Mouse (Mus musculus) frontal cortex, postnatal 10 days (tissue): Measurements from ENCODE around the gene Dnal4.
"Not testable (repeated sequence)": the region's sequence is repeated elsewhere in the genome, so short reads cannot be mapped to it uniquely, and the experiment has no call there.

ENCODE experiments used
- DNase-seq, 2 experiments: peaks; one replicate each; pipeline ENCODE4 v3.0.0; 2022; ENCODE audit warnings: low spot score in 2 of 2, mixed read lengths in 1 of 2

Dnal4 gene

DNA sequence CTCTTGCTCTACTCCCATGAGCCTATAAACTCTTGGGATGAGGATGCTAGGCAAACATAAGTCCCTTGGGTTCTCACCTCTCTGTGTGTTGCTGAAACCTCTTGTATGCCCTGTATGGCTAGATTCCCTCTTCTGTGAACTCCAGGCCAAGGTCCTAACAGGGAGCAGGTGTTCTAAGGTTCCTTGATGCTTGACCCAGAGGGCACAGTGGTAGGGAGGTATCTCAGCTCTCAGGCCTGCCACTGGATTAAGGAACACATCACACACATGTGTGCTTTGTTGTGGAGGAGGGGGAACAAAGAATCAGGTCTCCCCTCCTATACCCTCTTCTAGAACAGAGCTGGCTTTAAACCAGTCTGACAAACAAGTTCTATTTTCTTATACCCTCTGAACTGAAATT lies at the start of gene Dnal4:
TSS of gene Dnal4 (minus strand) at position 101 of the 400 bp plus-strand sequence.
- no peak for DNase-seq

DNA sequence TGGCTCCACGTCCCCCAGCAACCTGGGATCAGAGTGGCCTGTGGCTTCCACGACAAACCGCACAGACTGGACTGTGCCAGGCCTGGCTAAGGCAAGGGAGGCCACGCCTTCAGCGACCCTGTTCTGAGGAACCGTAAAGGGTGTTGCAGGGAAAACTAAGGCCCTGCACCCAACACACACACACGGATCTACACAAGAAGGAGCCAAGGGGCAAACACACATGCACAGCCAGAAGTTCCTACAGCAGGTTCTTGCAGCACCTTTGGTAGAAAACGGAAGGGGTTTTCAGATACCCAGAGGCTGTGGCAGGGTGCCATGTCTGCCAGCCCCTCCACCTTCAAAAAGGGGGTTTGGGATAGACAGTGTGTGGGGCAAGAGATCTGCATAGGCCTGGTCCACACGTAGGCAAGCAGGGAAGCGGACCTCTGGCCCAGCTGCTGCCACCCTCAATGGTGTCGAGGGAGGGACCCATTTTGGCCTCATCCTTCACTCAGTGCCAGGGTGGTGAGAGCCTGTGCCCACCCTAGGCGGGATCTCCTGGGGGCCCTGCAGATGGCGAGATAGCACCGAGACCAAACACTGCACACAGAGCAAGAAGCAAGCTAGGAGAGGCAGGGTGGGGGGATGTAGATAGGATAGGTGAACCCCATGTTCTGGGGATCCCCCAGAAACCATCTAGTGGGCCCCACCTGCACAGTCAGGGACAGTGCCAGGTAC lies 49.6 kb upstream of the Dnal4 start:
- no peak for DNase-seq

DNA sequence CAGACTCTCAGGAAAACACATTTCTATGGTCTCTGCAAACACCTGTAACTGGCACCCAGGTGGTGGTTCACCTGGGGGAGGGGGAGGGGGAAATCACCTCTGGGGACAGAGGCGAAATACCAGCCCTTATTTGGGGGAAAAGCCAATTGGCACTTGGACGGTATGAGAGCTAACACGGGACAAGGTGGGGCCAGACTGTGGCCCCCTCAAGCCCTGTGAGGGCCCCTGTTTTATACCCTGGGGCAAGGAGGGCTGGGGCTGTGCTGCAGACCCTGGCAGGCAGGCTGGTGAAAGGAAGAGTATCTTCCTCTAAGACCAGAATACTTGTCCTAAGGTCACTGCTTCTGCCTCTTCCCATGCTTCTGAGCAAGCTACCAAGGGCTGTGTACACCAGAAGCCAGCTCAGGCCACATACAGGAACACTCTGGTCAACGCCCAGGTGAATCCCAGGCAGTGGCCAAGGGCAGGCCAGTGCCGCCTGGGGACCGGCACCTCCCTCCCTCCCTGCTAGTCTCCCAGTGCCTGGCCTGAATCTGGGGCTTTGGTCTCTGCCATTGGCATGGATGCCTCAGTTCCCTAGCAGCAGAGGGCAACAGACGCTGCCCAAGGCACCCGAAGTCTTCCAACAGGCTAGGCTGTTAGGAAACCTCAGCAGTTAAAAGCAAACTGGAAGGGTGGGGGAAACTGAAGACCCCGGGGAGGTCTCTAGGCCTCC lies 48.7 kb upstream of the Dnal4 start:
- DNase-seq: no peak

DNA sequence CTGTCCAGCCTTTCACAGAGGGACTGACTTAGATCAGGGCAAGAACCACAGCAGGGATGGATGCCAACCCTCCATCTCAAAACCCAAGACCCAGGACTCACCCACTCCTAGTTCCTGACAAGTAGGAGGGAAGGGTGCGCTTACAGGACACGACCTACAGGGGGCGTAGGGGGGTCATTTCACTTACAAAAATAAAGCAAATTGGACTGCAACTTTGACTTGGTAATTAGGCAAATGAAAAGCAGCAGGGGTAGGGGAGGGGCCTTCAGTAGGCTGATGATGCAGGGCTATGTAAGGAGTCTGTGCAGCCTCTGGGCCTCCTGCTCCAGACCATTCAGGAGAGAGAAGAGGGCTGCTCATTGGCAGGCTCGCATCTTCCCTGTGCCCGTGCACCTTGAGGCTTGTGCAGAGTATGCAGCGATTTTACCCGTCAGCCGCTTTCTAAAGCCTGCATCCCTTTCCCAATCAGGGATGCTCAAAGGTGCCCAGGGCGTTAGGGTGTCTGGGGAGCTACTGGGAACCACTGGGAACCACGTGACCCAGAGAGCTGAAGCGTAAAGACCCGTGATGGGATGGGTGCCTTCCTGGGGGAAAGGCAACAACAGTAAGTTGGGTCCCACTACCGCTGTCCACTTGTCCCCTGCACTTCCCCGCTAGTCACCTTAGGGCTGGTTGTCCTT lies 47.6 kb upstream of the Dnal4 start:
- peak in 1 of 2 experiments; percentile 36 for DNase-seq

DNA sequence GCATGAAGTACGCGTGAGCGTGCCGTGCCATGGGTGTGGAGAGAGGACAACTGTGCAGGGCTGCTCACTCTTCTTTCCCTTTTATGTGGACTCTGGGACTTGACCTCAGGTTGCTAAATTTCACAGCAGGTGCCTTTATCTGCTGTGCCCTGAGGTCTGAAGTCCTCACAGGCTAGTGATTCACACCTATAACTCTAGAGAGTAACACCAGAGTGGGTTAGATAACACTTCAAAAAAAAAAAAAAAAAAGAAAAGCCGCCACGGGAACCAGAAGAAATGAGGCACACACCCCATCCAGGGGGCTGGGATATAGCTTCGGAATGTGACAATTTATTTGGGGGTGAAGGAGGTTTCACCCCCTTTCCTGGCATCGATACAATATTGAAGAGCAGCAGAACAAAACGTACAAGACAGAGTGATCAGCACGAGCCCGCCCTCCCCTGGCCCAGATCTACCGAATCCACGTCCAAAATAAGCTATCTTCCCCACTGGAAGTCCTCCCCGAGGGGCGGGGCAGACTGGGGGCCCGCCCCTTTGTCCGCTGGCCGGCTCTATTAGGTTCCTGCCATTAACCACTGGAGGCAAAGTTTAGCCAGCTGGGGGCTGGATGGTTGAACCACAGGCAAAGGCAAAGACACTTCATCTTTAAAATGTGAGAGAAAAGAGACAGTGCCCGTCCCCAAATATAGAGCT lies 46.1 kb upstream of the Dnal4 start:
- DNase-seq: no peak

DNA sequence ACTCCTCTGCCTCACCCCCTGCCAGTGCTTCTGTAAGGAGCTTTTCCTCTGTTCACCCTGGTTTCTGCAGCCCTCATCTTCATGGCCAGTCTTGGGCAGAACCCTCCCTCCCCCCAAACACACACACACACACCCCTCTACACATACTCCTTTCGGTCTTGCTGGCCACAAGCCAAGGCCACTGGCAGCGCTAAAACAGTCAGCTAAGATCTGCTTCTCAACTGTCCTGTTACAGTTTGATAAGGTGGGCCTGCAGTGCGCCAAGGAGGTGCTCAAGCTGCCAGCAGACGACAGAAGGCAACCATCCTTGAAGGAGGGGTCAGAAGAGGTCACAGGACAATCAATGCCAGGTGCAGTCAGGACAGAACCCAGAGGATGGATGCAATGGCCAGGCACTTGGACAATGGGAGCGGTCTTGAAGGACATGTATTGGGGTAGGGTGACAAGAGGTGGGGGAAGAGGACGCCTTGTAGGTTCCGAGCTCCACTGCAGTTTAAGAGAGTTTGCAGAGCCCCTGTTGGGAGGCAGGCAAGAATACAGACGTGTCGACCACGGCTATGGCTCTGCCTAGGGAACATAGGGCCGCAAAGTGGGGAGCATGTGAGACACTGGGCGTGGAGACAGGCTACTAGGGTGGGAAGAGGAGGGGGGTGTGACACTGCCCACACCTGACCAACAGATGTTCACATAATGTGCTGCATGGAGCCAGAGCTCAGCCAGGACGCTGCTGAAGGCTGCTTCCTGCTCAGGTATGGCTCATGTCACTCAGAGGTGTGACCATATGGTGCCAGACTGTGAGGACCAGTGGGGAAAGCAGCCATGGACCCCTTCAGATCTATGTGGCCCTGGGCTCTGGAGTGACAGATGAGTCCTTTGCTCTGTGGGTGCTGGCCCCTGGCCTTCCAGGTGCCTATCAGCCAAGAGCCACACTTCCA lies 44.9 kb upstream of the Dnal4 start:
- DNase-seq: no peak

DNA sequence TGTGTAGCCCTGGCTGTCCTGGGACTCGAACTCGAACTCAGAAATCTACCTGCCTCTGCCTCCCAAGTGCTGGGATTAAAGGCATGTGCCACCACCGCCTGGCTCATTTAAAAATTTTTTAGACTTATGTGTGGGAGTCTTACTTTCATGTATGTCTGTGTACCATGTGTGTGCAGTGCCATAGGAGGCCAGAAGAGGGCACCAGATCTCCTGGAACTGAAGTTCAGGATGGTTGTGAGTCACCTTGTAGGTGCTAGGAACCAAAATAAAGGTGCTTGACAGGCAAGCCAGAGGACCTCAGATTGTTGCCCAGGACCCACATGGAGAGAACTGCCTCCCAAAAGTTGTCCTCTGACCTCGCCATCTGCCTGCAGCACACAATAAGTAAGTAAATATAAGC lies 40.7 kb upstream of the Dnal4 start:
- DNase-seq: no peak

DNA sequence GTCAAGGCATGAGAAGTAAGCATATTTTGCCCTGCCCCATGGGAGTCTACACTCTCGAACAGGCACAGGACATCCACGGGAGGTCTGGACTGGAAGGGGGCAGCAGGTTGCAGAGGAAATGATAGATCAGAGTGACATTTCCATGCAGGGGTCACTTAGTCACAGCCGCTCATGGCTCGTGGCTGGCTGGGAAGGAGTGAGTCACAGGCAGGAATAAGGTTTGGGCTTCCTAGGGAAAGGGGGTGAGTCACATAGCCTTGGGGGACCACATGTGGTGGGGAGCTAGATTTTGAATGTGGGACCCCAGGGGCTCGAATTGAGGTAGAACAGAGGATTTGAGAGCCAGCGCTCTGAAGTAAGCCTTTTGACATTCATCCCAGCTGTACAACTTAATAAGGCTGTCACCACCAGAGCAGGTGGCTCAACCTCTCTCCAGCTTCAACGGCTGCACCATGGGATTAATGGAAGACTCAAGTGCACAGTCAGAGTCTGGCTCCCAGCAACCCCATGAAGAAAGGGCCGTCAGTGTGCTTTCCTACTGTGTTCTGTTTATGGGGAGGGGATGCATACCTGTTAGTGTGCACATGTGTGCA lies 36.1 kb upstream of the Dnal4 start:
- no peak for DNase-seq

DNA sequence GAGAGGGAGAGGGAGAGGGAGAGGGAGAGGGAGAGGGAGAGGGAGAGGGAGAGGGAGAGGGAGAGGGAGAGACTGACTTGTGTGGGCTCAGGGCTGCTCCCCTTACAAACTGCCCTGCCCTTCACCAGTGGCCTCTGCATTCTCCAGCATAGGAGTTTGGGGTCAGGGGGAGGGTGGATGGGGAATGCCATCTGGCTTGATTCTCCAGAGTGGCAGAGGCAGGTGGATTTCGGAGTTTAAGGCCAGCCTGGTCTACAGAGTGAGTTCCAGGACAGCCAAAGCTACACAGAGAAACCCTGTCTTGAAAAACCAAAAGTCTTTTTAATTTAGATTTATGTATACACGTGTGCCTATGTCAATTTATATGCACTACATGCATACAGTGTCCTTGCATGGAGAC lies 35.2 kb upstream of the Dnal4 start:
- not testable (repeated sequence) for DNase-seq

DNA sequence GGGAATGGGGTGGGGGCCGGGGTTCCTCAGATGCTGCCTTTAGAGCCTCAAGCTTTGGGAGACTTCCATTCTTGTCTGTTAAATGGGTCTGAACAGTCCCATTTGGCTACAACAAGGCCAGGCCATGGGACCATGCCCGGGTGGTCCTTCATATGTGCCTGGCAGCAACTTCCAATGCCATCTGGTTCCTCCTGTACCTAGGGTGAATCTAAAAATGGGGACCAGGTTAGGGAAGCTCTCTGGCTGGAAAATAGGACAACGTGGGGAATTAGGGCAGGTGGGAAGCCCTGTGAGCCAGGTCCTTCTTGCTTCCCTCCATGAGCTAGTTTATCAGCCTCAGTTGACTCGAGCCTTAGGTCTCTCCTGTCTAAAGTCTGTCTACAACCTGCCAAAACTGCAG lies 33.3 kb upstream of the Dnal4 start:
- no peak for DNase-seq

DNA sequence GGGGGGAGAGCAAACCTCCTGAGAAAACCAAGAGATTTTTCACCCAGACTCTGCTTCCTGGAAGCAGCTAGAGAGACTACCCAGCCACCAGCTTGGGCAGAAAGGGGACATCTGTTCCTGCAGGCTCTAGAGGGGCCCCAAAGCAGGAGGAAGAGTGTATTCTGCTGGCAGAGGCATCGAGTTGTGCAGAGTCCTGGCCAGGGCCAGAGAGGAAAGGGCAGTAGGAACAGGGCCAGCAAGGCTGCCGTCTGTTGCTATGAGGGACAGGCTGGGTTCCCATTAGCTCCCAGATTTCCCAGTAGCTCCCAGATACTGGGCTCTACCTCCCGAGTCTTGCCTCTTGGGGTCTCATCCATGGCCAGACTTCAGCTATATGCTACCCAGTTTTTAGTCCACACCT lies 32.4 kb upstream of the Dnal4 start:
- no peak for DNase-seq

DNA sequence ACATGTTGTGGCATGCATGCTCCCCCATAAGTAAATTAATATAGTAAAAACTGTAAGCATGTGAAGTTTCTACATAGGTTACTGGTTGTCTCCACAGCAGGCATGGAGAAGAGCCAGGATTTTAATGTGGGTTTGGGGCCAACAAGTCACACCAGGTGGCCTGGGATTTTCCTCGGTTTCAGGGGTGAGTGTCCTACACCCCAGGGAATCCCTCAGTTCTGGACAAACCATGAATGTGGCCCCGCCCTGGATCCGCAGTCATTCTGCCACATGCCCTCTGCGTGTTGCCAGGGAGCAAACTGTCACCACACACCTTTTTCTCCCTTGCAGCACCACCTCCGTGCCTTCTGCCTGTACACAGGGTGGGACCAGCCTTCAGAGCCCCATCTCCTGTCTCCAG lies 31.0 kb upstream of the Dnal4 start:
- DNase-seq: no peak

DNA sequence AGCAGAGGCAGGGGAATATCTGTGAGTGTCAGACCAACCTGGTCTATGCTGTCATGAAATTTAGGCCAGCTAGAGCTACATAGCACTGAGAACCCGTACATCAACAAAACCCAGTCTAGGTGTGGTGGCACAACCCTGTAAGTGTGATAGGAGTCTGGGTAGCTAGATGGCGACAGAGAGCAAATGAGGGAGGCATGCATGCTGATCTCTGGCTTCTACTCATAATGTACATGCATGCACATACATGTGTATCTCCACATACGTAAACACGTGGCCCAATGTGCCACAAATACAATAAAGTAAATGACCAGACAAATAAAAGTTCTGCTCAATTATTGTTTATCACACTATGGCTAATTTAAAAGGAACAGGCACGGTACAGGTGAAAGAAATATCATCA lies 30.5 kb upstream of the Dnal4 start:
- no peak for DNase-seq

DNA sequence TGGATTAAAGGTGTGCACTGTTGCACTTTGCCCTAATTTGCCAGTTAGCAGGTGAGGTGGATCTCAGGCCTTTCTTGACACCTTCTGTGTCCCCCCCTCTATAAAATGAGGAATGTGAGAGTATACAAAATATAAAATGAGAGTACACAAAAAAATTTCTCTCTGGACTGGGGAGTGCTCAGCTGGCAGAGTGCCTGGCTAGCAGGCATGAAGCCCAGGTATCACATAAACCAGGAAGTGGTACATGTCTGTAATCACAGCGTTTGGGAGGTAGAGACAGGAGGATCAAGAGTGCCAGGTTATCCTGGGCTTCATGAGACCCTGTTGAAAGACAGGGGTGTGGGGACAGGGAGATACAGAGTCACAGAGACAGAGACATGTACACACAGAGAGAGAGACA lies 29.4 kb upstream of the Dnal4 start:
- no peak for DNase-seq

DNA sequence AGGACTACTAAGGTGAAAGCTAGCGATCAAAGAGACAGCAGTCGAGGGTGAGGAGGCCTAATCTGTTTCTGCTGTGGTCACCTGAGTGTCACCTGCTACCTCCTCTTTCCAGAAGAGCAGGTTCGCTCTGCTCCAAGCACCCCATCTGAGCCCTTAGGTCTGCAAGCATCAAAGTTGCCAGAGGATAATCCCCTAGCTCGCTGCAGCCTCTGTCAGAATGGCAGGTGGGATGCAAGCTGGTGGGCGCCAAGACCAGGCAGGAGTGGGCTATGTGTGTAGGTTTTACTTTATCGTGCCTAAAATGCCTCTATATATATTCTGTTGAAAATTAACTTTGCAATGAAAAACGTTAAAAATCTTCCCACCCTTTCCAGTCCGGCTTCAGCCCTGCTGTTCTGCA lies 27.6 kb upstream of the Dnal4 start:
- no peak for DNase-seq

DNA sequence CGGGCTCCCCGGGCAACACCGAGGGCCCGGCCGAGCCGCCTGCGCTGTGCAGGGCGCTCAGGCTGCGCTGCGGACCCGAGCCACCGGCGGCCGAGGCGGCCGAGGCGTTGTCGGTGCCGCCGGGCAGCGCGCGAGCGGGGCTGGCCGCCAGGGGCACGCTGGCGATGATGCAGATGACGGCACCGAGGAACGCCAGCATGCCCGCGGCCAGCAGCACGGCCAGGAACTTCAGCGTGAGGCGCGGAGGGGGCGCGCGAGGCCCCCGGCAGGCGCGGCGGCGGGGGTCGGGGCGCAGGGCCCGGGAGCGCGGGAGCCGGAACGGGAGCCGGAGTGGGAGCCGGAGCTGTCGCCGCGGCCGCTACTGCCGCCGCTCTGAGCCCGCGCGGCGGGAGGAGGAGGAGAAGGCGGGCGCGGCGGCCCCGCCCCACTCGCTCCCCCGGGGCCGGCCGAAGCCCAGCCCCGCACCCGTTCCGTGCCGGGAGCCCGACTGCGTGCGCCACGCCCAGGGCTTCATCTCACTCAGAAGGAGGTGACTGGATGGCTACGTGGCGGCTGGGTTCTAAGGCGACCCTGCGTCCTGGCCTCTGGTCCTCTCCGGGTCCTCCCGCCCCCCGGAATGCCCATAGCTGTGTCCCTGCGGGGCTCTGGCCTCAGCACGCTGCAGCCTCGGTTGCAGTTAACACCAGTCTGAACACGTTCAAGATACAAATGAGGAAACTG lies 26.9 kb upstream of the Dnal4 start, which contains the start of gene Nptxr:
TSS of gene Nptxr (minus strand) at position 415 of the 720 bp plus-strand sequence.
- peak in 1 of 2 experiments; percentile 67 for DNase-seq

DNA sequence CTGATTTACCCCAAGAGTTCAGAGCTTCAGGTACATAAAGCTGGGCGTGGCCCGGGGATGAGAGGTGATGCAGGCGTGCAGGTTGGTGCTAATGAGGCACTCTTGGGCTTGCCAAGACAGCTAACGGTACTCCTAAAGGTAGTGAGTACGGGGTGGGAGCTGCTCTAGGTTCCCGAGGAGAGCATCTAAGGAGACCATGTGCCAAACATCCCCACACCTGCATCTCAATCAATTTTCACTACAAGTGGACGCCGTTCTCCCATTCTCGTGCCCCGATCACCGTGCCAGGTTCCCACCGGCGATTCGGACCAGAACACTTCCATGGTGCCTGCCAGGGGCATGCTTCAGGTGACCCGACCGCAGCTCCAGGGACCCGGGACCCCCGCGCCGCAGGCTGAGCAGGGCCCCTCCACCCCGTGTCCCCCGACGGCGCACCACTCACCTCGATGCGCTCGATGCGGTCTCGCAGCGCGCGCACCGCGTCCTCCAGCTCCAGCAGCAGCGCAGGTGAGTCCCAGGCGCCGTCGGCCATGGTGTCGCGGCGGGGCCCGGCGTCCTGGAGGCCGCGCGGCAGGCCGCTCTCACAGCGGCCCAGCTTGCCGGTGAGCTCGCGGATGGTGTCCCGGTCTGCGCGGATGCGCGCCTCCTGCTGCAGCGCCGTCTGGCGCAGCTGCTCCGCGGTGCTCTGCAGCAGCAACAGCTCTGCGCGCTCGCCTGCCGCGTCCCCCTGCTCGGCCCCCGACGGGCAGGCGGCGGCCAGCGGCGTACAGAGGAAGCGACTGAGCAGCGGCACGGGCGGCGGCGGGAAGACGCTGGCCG lies 26.1 kb upstream of the Dnal4 start:
- no peak for DNase-seq

DNA sequence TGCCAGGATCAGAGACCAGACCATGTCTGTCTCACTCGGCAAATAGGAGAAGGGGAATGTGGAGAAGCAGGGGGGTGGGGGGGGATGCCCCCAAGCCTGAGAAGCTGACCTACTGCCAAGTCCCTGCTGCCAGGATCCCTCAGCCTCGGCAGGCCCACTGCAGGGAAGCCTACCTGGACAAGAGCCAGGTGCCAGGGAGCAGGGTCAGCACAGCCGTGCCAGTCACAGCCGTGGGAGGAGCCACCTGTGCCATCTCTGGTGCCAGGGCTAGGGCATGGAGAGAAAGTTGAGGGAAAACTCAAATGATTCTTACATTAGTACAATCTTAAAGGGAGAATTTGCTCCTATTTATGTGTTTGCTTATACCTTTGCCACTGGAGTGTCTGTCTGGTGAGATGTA lies 24.7 kb upstream of the Dnal4 start:
- DNase-seq: no peak

DNA sequence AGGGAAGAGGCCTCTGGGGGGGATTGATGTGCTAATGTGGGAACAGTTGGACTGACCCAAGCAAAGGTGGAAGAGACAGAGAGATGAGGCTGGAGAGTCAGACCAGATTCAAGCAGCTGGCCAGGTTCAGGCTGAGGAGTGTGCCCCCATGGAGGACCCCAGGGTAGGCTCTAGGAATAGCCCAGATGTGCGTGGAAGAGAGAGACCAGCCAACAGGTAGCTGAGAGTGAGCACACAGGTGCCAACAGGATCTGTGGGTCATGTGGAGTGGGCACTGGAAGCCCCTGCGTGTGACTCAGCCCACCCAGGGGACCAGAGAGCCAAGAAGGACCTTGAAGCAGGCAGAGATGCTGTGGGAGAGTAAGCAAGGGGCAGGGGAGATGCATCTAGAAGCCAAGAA lies 24.0 kb upstream of the Dnal4 start:
- DNase-seq: no peak
